Mouse (Mus musculus) hematopoietic stem cell, adult 5-6 weeks (primary cell): ENCODE results near the gene Try10. TPM values are rescaled to one million over a fixed set of nuclear protein-coding genes. Genes with fewer than 3 reads are reported as not detected.
"Not testable (repeated sequence)": the region's sequence is repeated elsewhere in the genome, so short reads cannot be mapped to it uniquely, and the experiment has no call there.

ENCODE experiments used
- ATAC-seq, 2 experiments: fragments of 125-278 bp in 1 of 2; replicated peaks in 1 of 2; 2 replicates each; pipeline ENCODE4 v1.8.0; 2016 to 2017; ENCODE audit warnings: inconsistent platforms in 2 of 2, mild to moderate bottlenecking in 2 of 2, moderate number of reproducible peaks in 2 of 2, low read depth in 1 of 2, moderate TSS enrichment in 1 of 2; ENCODE audit not compliant: low FRiP score in 2 of 2, poor library complexity in 2 of 2, severe bottlenecking in 2 of 2, insufficient read depth in 1 of 2, low TSS enrichment in 1 of 2
- total RNA-seq: library from RNA; stranded (forward); fragments of 172-1452, 232-1000 nt; gene quantifications from 2 replicates; pipeline ENCODE4 v1.2.3, GENCODE M21; 2017

Try10 gene
- not detected in 2 replicates for total RNA-seq

GRCm38 (mm10) chr6:41353932-41354331 is at the start of gene Try10:
Gene Try10 (plus strand): TSS chr6:41354105.
- ATAC-seq = no peak

GRCm38 (mm10) chr6:41316741-41317140 is 37.2 kb upstream of the Try10 start, which contains the start of gene Try5:
Gene Try5 (minus strand): TSS chr6:41316841.
- ATAC-seq = not testable (repeated sequence)

GRCm38 (mm10) chr6:41373772-41374171 is 19.9 kb downstream of the Try10 start:
- ATAC-seq = peak; percentile 53 to 64; a peak in 2 of 4 replicates

DNA sequence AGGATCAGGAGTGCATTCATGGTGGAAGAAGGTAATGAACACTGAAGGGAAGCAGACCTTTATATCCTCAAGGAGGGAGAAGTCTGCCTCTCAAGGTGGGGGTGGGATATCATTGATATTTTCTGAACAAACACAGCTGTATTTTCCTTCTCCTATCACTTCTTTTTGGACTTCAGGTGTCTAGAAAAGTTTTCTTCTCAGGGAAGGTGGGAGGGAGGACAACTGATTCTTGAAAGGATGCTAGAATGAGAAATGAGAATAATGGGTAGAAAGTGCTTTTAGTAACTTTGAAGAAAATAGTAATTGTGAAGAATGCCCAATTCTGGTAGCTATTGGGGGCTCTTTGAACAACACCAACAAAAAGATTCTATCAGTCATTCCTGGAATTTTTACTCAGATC is 23.7 kb downstream of the Try10 start, which contains the start of gene Prss3:
Gene Prss3 (minus strand): TSS at position 101 of the 400 bp plus-strand sequence.
- not testable (repeated sequence) for ATAC-seq

DNA sequence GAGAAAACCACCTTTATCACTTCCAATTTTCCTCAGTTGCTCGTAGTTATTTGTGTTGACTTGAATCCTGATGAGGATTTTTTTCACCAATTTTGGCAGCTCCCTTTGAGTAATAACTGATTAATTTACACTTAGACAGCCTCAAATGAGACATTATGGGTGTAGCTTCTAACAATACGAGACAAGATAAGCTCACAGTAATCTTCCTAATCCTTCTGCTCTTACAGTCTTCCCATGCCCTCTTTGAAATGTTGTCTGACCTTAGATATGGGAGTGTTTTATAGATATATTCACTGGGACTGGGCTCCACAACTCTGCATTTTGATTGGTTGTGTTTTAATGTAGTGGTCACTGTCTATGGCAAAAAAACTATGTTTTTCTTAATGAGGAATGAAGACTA is 32.9 kb downstream of the Try10 start:
- no peak for ATAC-seq

GRCm38 (mm10) chr6:41391640-41392039 is 37.7 kb downstream of the Try10 start:
- not testable (repeated sequence) for ATAC-seq

DNA sequence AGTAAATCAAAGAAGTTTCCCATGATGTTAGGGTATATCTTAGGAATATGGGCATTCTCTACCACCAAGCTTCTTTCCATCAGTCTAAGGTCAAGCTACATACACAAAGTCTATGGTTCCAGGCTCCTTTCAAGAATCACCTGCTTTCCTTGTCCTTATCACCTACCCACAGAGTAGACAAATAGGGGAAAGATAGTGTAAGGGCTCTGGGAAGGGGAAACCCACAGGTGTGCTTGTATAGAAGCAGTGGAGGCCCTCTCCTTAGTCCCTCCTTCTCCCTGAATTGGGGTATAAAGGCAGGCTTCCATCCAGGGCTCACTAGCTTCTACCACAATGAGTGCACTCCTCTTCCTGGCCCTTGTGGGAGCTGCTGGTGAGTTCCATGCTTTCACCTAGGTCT is 38.2 kb downstream of the Try10 start, which contains the start of gene Gm5771:
Gene Gm5771 (plus strand): TSS at position 301 of the 400 bp plus-strand sequence.
- not testable (repeated sequence) for ATAC-seq

Other genes with a start within 250 kb of the Try10 start
- not detected in 2 replicates for gene Try4, start 51.8 kb upstream of the Try10 start, total RNA-seq
- gene Try5, start 37.3 kb upstream of the Try10 start, total RNA-seq = not detected in 2 replicates
- gene Prss3, start 23.6 kb downstream of the Try10 start, total RNA-seq = not detected in 2 replicates
- not detected in 2 replicates for gene Gm5771, start 38.3 kb downstream of the Try10 start, total RNA-seq
- gene Gm10334, start 92.0 kb downstream of the Try10 start, total RNA-seq = not detected in 2 replicates
- gene Prss1, start 104.8 kb downstream of the Try10 start, total RNA-seq = not detected in 2 replicates
- gene Prss2, start 167.7 kb downstream of the Try10 start, total RNA-seq = not detected in 2 replicates